Mouse (Mus musculus) megakaryocyte progenitor cell, adult 5-6 weeks (primary cell): ENCODE data around the gene Pde4a. TPM values are rescaled to one million over a fixed set of nuclear protein-coding genes. Genes with fewer than 3 reads are reported as not detected.

Source experiments
- ATAC-seq: replicated peaks from 2 replicates; pipeline ENCODE4 v1.8.0; 2016; ENCODE audit warnings: mild to moderate bottlenecking, moderate TSS enrichment, inconsistent platforms; ENCODE audit not compliant: poor library complexity
- total RNA-seq, 2 experiments: library from RNA; stranded (forward) in 1 of 2; stranded (reverse) in 1 of 2; fragments of 157-497, 149-512 nt in 1 of 2; fragments of 200-1000 nt in 1 of 2; gene quantifications; 2 replicates each; pipeline versions ENCODE4 v1.2.3 to v1.2.4; 2015 to 2017

Pde4a gene
- total RNA-seq, 2 experiments from 2014 or later: 4.0 to 15.2 TPM

- ATAC-seq: no peak
These were observed 17.1 kb upstream of the Pde4a start for GRCm38 (mm10) chr9:21148427-21148826.

GRCm38 (mm10) chr9:21149077-21149653, 16.3 kb upstream of the Pde4a start:
- no peak for ATAC-seq

- peak; percentile 80 for ATAC-seq
These were observed 15.7 kb upstream of the Pde4a start, which contains the start of gene Cdc37 for GRCm38 (mm10) chr9:21149654-21150419. Gene Cdc37, minus strand, starts transcription at chr9:21149982.

GRCm38 (mm10) chr9:21152715-21153114, 12.8 kb upstream of the Pde4a start:
- ATAC-seq: peak; percentile 67

GRCm38 (mm10) chr9:21153331-21153730, 12.2 kb upstream of the Pde4a start:
- ATAC-seq: no peak

- no peak for ATAC-seq
These were observed 11.7 kb upstream of the Pde4a start for GRCm38 (mm10) chr9:21153833-21154232.

- no peak for ATAC-seq
These were observed 10.7 kb upstream of the Pde4a start for GRCm38 (mm10) chr9:21154787-21155186.

- peak; percentile 81 for ATAC-seq
These were observed 4.2 kb upstream of the Pde4a start for GRCm38 (mm10) chr9:21161209-21161909.

GRCm38 (mm10) chr9:21163086-21164050, 2.1 kb upstream of the Pde4a start:
- no peak for ATAC-seq

GRCm38 (mm10) chr9:21164072-21164471, 1.4 kb upstream of the Pde4a start:
- no peak for ATAC-seq

GRCm38 (mm10) chr9:21165952-21166451, 488 bp downstream of the Pde4a start:
- no peak for ATAC-seq

- ATAC-seq: no peak
These were observed 1.0 kb downstream of the Pde4a start for GRCm38 (mm10) chr9:21166516-21166915.

GRCm38 (mm10) chr9:21167140-21168097, 1.9 kb downstream of the Pde4a start:
- peak; percentile 18 for ATAC-seq

- ATAC-seq: peak; percentile 53
These were observed 2.9 kb downstream of the Pde4a start for GRCm38 (mm10) chr9:21168161-21169123.

GRCm38 (mm10) chr9:21169157-21169556, 3.6 kb downstream of the Pde4a start:
- ATAC-seq: no peak

GRCm38 (mm10) chr9:21172364-21172763, 6.8 kb downstream of the Pde4a start:
- no peak for ATAC-seq

GRCm38 (mm10) chr9:21180402-21180801, 14.9 kb downstream of the Pde4a start:
- no peak for ATAC-seq

- ATAC-seq: no peak
These were observed 15.3 kb downstream of the Pde4a start for GRCm38 (mm10) chr9:21180841-21181240.
